Mouse (Mus musculus) frontal cortex, postnatal 25 days (tissue): ENCODE results near the gene Ogfod3.

Source experiments
- DNase-seq, 2 experiments: peaks; one replicate each; pipeline ENCODE4 v3.0.0; 2022; ENCODE audit warnings: low spot score in 2 of 2

Gene Ogfod3

GRCm38 (mm10) chr11:121199851-121200250 is 4.7 kb downstream of the Ogfod3 start:
- DNase-seq = no peak

GRCm38 (mm10) chr11:121198622-121199021 is 5.9 kb downstream of the Ogfod3 start:
- no peak for DNase-seq

GRCm38 (mm10) chr11:121193415-121193814 is 11.1 kb downstream of the Ogfod3 start:
- no peak for DNase-seq

- DNase-seq = no peak
These were observed 11.8 kb downstream of the Ogfod3 start for GRCm38 (mm10) chr11:121192742-121193141.

- DNase-seq = no peak
These were observed 14.8 kb downstream of the Ogfod3 start for GRCm38 (mm10) chr11:121189681-121190080.

GRCm38 (mm10) chr11:121176285-121177270 is 27.9 kb downstream of the Ogfod3 start:
- DNase-seq = no peak

GRCm38 (mm10) chr11:121174234-121174633 is 30.3 kb downstream of the Ogfod3 start:
- no peak for DNase-seq

- no peak for DNase-seq
These were observed 31.3 kb downstream of the Ogfod3 start for GRCm38 (mm10) chr11:121173203-121173602.

- no peak for DNase-seq
These were observed 40.8 kb downstream of the Ogfod3 start for GRCm38 (mm10) chr11:121163751-121164150.

- no peak for DNase-seq
These were observed 43.7 kb downstream of the Ogfod3 start for GRCm38 (mm10) chr11:121160636-121161346.

- no peak for DNase-seq
These were observed 44.5 kb downstream of the Ogfod3 start, which contains the start of gene Uts2r for GRCm38 (mm10) chr11:121159971-121160370. TSS of gene Uts2r (plus strand) at chr11:121160271.

GRCm38 (mm10) chr11:121156411-121156891 is 48.1 kb downstream of the Ogfod3 start:
- no peak for DNase-seq

- DNase-seq = no peak
These were observed 50.3 kb downstream of the Ogfod3 start for GRCm38 (mm10) chr11:121154203-121154602.

GRCm38 (mm10) chr11:121148193-121148592 is 56.3 kb downstream of the Ogfod3 start:
- no peak for DNase-seq

- no peak for DNase-seq
These were observed 58.6 kb downstream of the Ogfod3 start, which contains the start of gene Tex19.1 for GRCm38 (mm10) chr11:121145865-121146264. TSS of gene Tex19.1 (plus strand) at chr11:121146143.

- no peak for DNase-seq
These were observed 61.0 kb downstream of the Ogfod3 start for GRCm38 (mm10) chr11:121143325-121144015.

GRCm38 (mm10) chr11:121138732-121139131 is 65.8 kb downstream of the Ogfod3 start:
- DNase-seq = no peak

- DNase-seq = no peak
These were observed 66.8 kb downstream of the Ogfod3 start for GRCm38 (mm10) chr11:121137682-121138081.

- DNase-seq = no peak
These were observed 69.9 kb downstream of the Ogfod3 start for GRCm38 (mm10) chr11:121134600-121134999.

GRCm38 (mm10) chr11:121129616-121130015 is 74.9 kb downstream of the Ogfod3 start:
- DNase-seq = no peak
